Mouse (Mus musculus) ZHBTc4 (cell line): ENCODE data around the gene Nrp2.
A peak's percentile ranks its signal among the peaks of the same experiment; 100 is the strongest.

ENCODE experiments used
- DNase-seq: peaks from one replicate; pipeline ENCODE4 v3.0.0-alpha.2; 2011; ENCODE audit warnings: low read depth, low spot score

The Nrp2 gene

DNA sequence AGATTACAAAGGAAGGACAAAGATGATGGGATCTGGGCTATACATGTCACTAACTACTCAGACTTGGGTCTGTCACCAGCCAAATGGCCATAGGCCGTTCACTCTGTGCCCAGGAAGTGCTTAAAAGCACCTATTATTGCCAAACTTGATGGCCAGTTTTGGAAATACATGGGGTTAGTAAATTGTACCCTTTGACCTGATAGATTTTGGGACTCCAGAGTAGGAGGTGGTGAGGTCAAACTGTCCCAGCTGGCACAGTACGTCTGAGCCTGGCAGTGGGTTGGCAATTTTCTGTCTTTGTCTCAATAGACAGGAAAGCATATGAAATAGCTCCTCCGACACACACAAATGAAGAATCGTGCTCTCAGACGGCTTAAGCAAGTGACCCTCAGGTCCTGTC is 20.8 kb downstream of the Nrp2 start:
- no peak for DNase-seq

DNA sequence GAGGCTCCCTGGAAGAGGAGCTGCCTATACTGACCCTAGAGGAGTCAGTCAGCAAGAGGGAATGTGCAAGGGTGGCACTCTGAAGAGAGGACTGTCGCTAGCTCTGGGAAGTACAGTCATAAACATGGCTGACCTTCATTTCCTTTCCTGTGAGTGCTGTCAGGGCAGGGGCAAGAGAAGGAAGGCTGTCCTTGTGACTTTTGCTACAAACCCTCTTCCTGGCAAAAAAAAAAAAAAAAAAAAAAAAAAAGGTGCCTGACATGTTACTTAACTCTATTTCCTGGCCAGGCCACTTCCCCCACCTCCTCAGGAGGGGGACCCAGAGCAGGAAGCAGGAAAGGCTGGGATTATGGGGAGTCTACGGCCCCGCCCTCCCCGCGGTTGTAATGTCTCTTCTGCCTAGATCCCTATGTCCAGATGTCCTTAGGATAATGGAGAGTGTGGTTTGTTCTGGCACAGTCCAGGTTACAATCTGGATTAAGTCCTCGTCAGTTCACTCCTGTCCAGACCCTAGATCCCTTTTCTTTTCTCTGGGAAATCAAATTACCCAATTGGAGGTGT is 21.5 kb downstream of the Nrp2 start:
- no peak for DNase-seq

DNA sequence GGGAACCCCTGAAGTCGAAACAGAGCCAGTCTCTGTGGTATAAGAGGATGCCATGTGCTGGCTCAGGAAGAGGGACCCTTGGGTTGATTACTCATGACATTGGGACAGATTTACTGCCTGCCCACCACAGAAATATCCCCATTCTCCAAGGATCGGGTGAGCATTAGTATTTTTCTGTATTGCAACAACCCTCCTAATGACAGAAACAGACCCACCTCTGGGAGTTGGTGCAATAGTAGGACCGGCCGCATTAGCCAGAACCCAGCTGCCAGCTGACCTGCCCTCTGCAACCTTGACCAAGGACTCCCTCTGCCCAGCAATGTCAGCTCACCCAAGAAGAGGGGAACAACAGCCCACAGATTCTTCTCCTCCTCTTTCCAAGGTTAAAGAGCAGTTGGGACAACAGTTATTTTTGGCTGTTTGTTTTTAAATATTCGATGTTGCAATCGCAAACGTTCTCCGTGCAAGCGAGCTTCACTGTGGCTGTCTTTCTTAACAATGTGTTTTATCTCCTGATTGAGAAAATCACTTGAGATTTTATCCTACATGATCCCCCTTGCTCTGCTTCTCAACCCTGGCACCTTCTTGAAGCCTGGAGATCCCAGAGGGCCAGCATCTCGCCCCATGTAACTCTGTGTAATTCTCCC is 22.1 kb downstream of the Nrp2 start:
- no peak for DNase-seq

DNA sequence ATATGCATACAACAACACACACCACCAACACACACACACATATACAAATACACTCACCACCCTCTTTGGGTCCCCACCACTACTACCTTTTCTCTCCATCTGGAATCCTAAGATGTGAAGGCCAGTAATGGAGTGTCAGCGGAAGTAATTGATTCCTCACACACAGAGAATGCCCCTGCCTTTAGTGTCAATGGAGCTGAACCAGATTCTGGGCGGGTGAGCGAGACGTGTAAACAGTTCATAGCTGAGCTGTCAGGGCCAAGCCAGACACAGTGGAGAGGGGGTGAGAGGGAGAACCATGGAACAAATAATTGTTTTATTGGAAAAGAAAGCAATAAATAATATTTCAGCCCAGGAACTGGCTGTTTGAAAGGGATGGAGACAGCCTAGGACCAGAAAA is 24.1 kb downstream of the Nrp2 start:
- no peak for DNase-seq

DNA sequence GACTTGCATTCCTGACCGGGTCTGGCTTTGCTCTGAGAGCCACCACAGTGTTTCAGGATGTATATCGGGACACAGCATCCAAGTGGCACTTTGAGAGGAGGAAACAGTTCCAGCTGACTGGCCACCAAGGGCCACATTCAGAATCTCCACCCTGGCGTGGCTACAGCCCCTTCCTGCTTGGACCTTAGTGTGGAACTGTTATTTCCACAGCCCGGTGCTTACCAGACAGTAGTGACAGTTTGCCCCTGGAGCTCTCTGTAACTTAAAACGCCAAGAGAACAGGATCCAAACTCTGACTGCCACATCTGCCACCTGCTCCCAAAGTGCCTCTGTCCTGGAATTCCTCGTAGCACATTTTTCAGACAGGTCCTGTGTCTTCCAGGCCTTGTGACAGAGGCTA is 25.3 kb downstream of the Nrp2 start:
- no peak for DNase-seq

DNA sequence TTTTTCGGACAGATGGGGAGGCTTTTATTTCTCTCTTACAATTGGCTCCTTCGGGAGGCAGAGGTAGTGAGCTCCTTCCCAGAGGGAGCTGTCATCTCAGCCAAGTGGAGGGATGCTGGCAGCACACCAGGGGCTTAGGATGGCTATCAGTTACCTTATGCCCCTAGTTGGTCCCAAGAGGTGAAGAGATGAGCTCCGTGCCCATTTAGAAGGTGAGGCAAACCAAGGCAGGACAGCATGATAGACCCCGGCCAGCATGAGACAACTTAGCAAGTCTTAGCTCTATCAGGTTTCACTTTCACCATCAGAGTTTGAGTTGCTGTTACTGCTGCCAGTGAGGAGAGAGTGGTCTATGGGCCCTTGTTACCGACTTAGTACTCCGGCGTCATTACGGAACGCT is 25.8 kb downstream of the Nrp2 start:
- DNase-seq = no peak

DNA sequence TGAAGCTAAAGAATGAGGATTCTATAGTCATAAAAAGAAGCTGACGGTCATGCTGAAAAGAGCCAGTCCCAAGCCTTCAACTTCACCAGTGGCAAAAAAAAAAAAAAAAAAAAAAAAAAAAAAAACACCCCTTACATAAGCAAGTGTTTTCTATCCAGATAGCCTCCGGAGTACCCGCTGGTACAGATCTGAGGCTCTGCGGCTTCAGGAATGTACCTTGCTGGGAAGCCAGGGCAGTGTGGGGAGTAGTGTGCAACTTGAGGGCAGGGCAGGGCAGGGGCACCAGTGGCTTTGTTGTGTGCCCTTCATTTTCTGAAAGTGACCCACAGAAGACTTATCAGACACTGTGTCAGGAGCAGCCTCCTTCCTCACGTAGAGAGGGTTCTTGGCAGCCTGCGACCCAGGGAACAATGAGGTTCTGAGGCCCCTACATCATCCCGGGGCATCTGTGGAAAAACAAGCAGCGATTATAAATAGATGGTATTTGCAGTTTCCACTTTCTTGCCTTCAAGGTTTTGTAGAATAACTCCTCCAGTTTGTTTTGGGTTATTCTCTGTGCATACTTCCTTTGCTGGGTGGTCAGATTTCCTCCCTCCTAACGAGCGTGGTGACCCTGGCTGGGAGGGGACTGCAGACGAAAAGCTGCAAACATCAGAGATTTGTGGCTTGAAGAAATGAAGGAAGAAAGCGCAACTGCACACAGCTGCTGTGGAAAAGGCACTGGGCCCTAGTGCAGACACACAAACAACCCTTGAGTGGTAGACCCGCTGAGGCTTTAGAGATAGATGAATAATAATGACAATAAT is 26.5 kb downstream of the Nrp2 start:
- DNase-seq = no peak

DNA sequence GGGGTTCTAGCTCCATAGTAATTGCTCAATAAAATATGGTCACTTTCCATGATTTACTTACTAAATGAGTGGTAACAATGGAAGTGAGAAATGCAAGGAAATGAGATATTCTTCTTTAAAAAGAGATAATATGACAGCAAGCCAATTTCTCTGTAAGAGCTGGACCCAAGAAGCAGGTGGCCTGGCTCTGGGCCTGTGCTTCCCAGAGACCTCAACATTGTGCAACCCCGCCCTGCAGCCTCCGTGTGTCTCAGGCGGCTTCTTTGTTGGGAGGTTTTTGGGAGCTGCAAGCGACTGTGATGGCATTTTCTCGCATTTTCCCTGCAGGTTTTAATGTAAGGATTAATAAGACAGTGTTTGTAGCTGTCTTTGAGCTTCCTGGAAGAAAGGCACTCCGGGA is 29.0 kb downstream of the Nrp2 start:
- no peak for DNase-seq

DNA sequence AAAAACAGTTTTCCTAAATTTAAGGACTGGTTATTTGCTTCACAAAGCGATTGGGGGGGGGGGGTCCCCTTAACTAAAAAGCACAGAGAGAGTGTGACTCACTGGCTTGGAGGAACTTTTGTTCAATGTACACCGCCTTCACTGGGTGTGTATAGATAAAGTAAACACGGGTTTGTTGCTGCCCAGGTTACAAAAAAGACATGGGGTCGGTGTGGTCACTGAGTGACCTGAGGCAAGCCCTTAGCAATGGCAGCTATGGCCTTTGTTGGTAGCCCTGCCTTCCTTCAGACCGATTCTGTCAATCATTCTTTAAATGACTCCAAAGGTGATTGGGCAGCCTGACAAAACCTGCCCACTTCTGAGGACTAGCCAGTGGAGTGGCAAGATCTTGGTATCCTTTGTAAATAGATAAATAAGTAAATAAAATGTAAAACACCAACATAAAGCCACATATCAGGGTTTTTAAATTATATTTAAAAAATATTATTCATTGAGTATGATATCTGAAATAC is 31.4 kb downstream of the Nrp2 start:
- no peak for DNase-seq

DNA sequence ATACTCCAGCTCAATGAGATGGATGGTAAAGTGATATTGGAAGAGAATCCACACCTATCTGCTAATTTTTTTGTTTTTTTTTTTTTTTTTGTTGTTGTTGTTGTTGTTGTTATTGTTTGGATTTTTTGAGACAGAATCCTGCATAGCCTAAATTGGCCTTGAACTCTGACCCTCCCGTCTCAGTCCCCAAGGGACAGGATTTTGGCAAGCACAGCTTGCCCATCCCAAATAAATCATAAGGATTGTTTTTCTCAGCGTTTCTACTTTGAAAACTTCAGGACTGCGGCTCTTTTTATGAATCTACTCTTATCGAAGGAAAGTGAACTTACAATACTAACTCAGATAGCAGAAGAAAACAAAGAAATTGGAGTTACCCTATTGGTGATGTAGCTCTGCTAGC is 31.9 kb downstream of the Nrp2 start:
- DNase-seq = no peak

DNA sequence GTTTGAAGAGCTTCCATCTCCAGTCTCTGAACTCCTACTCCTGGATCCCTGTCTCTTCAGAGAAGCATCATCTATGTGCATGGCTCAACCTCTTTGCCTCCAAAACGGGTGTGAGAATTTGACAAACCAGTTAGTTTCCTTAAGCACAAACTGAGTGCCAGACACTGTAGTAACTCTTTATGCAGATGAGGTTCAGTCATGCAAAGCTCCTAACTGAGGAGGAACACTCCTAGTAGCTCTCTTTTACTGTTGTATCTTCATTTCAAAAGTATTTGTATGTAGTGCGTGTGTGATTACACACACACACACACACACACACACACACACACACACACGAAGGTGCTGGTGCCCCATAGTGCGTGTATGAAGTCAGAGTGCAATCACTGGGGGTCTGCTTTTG is 32.8 kb downstream of the Nrp2 start:
- no peak for DNase-seq

DNA sequence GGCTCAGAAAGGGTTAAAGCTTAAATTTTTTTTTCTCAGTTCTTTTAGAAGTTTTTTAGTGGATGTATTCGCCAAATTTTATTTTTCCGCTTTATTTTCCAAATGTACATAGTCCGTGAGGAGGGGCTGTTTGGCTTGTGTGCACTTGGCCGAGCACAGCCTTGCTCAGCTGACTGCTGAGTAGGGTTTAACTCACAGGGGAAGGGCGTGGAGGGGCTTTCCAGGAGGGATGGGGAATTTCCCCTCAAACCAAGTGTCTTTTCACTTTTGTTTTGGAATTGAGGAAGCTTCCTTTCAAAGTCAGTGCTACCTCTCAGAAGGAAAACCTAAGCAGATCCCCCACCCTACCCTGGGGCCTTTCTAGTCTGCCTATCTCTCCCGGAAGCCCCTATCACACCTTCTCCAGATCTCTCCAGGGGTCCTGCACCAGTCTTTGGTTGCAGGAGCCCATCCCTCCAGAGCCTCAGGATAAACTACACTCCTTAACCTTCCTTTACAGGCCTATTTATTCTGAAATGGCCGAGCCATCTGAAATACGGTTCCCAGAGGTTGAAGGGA is 33.4 kb downstream of the Nrp2 start:
- DNase-seq = peak; percentile 97

DNA sequence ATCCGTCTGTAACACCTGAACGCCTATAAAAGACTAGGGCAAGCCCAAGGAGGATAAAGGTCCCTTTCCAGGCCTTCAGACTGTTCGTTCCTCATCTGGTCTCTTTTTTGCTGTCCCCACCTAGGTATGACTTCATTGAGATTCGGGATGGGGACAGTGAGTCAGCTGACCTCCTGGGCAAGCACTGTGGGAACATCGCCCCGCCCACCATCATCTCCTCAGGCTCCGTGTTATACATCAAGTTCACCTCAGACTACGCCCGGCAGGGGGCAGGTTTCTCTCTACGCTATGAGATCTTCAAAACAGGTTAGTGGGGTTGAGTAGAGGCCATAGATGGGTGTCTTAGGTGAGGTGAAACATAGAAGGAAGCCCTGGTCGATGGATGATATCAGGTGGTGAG is 35.1 kb downstream of the Nrp2 start:
- peak; percentile 97 for DNase-seq

DNA sequence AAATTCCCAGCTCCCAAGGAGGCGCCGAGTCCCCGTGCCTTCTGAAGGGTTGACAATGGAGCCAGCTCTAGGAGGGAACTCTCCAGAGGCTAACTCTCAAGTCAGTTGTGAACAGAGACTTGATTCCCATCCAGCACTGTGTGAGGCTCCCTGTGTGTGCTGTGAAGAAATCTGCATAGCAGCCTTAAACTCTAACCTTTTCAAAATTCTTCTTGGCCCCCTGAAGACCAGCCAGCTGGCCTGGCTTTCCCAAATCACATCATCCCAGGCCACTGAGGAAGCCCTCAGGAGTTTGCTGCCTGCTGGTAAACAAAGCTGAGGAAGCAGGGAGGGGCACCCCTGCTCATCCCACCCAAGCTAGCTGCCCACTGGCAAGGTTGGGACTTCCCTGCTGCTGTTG is 39.0 kb downstream of the Nrp2 start:
- DNase-seq = no peak

DNA sequence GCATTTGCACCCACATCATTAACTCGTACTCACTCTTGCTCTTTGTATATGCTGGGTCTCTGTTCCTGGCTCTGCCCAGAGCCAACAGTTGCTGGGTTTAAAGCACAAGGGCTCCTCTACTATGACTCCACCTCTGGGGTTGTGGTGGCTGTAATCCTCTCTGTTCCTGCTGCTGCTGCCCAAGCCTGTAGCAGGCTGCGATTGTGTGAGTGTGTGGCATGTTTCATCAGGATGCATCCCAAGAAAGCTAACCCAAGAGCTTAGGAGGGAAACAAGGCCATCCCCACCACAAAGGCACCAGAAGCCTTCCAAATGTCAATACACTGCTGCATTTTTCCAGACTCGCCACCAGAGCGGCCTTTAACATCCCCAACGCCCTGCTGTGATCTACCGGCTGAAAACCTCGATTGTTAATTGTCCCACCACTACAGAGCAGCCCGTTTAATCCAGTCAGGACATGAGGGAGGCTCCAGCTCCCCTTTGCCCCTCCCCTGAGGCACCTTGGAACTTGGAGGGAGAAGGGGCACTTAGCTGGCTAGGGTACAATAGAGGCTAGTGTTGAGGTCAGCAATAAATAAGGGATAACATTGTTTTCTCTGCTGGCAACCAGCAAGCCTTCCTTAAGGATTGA is 40.1 kb downstream of the Nrp2 start:
- DNase-seq = peak; percentile 87

DNA sequence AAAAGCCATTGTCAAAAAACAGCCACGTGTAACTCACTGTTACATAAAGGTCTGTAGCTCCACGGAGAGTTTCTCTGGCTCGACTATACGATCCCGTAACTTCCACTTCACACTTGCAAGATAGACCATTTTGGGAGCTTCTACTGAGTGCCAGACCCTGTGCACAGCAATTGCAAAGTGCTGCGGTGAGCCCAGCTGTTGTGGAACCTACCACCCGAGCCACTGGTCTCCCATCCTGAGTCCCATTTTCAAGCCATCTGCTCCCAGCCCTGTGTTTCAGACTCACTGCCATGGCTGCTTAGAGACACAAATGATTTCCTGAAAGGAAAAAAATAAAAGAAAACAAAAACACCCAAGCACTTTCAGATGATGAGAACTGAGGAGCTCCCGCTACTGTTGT is 42.8 kb downstream of the Nrp2 start:
- DNase-seq = no peak

DNA sequence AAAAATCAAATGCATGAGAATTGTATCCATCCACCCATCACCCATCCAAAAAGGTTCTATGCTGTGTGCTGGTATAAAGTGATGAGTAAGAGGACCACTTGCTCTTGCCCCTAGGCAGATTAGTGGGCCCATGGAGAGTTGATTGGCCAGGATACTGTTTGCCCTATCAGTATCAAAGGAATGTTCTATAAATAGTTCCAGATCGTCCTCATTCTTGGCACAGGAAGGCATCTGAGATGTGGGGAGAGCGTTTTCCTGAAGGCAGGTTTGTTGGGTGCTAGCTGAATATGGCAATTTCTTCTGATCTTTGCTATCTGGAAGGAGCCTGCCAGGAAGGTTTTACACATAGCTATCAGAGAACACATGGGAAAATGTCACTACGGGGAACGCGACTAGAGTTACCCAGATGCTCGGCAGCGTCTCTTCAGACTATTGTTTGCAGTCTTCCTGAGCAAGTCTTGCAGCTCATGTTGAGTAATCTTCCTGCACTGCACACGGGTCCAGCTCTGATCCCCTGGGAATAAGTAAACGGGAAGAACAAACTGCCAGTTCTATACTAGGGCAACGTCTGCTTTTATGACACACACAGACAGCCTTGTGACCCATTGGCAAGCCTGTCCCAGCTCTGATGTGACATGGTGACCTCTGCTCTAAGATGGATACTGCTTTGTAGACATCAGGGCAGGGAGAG is 44.5 kb downstream of the Nrp2 start:
- DNase-seq = no peak

DNA sequence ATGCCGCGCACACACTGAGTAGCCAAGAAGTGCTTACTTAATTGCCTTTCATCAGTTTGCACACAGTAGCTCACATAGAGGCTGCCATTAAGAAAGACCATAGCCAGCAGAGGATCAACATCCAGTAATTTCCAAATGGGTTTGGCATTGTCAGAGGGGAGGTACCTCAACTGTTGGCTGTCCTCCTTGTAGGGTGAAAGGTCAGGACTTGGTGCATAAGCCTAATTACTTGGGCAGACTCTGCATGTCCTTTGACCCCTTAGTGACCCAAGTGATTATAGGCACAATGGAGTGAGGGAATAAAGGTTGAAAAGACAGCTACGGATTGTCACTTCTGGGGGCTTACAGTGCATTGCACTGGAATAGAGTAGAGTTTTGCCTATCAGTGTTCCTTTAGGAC is 45.3 kb downstream of the Nrp2 start:
- DNase-seq = no peak

DNA sequence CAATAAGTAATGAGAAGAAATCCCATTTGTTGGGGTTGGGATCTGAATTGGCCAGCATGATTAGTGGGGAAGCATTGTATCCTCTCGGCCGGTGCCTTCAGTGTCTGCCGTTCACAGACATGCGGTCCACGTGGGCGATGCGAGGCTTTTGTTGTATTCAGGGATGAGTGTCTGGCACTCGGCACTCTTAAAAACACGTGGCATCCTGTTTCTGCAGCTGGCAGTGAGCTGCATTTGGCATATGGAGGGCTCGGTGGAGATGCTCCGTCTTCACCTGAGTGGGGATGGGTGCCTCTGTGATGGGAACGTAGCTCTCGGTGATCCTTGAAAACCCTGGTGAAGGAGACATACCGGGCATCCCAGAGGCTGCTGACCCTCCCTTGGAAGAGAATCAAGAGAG is 46.6 kb downstream of the Nrp2 start:
- no peak for DNase-seq

DNA sequence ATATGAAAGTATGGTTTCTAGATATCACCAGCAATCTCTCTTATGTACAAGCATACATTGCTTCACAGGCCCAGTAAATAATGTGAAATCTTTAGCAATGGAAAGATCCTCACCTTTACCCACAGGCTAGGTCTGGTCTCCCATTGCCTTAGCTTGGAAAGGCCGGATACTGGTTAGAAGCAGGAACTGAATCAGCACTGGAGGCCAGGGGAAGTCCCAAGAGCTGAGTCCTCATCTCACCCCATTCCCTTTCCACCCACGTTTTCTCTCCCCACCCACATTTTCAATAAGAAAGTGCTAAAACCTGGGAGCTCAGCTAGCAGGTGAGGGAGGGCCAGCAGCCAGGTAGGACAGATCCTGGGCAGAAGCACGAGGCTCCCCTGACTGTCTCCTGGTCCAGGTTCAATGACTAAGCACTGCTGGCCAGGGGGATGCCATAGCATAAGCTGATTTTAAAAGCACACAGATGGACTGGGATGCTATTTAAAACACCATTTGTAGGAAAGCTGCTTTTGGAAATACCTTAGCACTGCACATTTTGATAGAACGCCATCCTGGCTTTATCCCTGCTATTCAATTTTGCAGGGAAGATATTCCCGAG is 47.4 kb downstream of the Nrp2 start:
- DNase-seq = no peak
